Mouse (Mus musculus) urinary bladder, postnatal 25 days (tissue): ENCODE measurements at regions not wholly inside any gene's neighbourhood (a gene's known extent, or its start where the extent isn't known, plus 50 kb on each side); places are given as distances from the start of the nearest gene placed in this dataset.

Experiments
- DNase-seq: peaks from one replicate; pipeline ENCODE4 v3.0.0; 2022; ENCODE audit warnings: low spot score

DNA sequence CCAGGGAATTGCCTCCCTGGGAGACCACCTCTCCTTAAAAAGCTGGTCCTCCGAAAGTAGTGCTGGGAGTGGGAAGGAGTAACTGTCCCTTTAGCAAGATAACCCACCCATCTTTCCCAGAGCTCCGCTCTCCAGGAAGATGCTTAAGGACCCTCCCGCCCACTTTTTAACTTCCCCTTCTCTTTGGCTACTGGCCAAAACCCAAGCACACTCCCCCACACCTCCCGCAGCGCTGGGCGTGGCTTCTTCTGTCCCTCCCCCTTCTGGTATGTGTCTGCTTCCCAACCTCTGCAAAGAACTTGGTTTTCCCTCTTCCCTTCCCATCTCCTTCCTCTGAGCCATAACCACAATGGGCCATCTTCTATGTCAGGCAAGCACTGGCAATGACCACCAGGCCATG lies 85.4 kb downstream of the Rpap3 start:
- DNase-seq, result no peak

DNA sequence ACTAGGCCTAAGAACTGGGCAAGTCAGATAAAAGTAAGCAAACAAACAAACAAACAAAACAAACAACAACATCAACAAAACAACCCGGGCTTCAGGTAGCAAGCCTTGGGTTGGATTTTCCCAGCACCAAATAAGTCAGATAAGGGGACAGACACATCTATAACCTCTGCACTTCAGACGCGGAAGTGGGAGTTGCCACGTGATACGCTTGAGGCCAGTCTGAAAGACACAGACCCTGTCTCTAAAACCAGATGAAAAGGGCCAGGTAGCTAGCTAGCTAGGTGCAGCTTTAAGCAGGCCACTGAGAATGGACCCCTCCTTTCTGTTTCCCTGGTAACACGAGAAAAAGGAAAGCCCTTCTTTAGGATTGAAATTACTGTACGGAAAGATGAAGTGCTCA lies 85.9 kb downstream of the Rpap3 start:
- no peak for DNase-seq

DNA sequence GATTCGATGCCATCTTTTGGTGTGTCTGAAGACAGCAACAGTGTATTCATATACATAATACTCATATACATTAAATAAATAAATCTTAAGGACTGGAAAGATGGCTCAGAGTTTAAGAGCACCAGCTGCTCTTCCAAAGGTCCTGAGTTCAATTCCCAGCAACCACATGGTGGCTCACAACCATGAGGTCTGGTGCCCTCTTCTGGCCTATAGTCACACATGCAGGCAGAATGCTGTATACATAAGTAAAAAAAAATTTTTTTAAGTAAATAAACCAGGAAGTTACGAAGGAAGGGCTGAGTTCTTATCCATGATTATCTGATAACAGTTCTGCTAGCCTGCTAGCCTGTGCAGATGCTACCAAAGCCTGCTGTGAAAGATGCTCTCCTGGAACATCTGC lies 93.3 kb downstream of the Rpap3 start:
- DNase-seq, result no peak

DNA sequence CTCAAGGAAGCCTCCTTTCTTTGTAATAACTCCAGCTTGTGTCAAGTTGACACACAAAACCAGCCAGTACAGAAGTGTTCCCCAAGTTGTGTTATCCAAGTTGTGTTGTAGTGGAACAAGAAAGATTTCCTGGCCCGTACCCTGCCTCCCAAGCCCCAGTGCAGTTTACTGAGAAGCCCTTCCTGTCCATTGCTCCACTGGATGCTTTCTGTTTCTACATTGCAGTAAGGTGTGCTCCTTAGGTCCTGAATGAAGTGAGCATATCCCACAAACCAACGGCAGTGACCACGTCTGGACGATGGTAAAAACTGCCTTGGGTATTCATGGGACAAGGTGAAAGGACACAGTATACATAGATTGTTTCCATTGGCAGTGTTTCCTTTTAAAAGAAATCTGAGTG lies 94.9 kb downstream of the Rpap3 start:
- no peak for DNase-seq

DNA sequence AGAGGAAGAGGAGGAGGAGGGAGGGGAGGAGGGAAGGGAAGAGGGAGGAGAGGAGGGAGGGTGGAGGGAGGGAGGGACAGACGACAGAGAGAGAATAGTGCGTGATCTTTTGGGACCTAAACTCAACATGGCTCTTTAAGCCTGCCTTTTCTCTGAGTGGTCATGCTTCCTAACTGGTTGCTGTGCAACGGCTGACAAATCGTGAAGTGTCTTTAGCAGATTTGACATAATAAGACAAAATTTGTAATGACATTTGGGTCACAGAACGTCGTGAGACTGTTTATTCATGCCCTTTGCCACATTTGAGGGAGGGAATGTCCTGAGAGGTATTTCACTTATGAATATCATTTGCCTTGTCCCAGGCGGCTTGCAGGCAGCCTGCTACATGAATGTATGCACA lies 96.1 kb downstream of the Rpap3 start:
- DNase-seq, result no peak

DNA sequence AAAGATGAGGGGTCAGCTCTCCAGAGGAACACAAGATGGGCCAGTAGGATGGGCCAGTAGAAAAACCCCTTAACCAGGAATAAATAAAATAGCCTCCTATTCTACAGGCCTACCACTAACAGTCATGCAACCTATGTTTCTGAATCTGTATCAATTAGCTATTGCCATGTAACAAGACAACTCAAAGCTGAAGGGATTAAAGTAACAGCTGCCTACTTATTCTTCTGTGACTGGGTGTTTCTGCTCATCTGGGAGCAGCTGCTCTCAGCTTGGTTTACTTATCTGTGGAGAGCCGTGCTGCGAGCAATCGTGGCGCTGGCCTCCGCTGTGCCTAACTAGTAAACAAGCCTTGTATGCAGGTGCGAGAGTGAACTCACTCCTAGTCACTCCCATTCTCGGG lies 97.0 kb downstream of the Rpap3 start:
- DNase-seq, result no peak

DNA sequence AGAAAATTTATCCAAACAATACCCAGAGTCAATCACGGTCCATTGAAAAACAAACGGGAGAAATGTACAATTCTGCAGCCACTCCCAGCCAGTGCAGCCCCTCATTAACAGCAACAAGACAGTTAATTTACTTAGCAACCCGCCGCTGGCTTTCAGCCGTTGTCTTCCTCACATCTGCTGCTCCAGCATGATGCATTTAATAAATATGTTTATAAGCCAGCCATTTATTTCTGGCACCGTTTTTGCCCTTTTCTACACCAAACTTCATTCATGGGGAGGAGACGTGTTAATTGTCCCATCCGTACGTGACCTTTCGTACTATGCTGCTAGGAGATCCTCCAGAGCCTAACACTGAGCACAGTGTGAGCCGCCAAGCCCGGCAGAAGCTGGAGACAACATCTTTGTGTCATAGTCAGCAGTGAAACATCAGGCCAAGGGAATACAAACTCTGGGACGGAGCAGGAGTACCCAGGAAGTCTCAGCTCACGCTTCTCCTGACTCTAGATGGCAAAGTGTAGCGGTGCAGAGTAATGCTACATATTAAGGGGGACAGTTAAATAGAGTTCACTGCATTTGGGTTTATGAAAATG lies 97.9 kb downstream of the Rpap3 start:
- no peak for DNase-seq

DNA sequence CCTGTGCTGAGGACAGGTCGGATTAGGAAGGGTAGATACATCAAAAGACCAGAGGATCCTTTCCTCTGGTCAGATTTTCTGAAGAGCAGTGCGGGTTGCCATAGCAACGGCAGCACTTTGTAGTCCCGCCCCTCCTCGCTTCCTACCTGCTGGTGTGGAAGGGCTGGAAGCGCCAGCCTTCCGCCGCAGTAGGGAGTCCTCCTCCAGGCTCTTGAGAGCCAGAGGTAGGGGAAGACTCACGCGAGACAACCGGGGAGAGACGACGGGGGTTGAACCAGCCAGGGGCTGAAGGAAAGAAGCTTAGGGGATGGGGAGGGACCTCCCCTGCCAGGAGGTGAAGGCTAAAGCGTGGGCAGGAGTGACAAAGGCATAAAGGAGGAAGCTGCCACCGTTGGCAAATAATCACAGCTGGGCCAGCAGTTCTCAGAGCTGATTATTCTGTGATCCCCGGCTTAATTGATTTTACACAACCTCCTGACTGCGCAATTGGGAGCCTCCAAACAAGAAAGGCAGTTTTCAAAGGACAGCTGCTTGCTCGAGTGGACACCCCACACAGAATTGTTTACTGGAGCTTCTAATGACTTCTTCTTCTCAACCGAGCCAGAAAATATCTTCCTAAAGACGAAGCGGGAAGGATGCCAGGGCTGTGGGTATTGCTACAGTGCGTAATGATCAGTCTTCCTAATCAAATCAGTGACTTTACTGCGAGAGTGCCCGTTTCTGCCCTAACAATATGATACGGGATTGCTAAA lies 98.8 kb downstream of the Rpap3 start:
- DNase-seq, result peak; percentile 26

DNA sequence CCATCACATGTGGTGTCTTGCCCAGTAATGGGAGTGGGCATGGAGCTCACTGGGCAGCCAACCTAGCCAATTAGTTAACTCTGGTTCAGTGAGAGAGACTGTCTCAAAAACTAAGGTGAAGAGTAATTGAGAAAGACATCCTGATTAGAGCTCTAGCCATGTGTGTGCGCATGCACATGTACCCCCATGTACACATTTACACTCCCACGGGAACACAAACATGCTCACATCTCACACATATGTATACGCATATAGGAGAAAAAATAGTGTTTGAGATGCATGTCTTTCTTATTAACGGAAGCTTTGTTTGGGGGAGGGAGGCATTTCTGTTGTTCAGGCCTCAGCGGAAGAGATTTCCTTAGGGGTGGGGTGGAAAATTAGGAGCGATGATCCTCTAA lies 99.4 kb downstream of the Rpap3 start:
- no peak for DNase-seq

DNA sequence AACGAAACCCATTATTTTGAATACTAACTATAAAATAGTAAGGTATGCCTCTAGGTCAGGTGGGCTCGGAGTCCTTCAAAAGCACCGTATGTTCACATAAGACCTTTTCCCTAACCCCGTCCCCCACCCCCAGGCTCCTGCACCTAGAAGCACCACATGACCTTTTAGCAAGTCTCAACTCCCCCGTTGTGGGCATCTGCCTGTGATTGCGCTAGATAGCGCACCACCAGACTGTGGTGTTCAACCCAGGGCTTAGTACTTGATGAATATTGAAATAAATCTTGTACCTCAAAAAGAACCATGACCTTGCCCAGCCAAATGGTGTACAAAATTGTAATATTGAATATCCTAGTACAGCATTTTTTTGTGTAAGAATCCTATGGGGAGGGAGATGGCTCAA lies 99.8 kb downstream of the Rpap3 start:
- DNase-seq, result no peak

DNA sequence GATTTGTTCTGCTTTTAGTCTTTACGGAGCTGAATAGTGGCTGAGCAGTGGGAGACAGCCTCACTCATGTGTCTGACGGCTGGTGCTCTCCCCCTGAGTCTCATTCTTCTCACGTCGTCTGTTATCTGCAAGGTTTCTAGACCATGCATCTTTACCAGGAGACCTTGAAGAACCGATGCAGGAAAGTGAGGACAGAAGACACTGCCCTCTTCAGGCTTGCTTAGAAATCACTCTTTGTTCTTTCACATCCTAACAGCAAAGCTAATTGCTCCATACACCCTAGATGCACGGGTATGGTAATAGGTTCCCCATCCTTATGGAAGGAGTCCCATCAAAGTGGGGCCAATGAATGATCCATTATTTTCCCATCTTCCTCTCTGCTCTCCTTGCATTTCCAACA lies 102.1 kb downstream of the Rpap3 start:
- DNase-seq, result no peak

DNA sequence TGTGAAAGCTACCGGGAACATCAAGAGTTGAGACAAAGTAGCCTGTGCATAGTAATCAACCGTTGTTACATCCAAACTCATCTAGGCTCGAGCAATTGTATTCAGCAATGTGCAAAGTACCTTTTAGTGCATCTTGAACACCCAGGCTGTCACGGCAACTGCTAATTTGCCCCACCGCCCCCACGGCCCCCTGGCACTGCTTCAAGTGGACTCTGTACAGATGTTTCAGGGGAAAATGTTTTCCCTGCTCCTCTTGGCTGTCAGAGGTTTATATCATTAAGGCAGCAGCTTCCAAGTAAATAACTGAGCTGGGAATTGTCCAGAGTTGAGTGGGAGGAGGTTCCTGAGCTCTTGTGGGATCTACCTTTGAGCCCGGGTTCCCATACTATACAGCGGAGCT lies 107.4 kb downstream of the Rpap3 start:
- no peak for DNase-seq

DNA sequence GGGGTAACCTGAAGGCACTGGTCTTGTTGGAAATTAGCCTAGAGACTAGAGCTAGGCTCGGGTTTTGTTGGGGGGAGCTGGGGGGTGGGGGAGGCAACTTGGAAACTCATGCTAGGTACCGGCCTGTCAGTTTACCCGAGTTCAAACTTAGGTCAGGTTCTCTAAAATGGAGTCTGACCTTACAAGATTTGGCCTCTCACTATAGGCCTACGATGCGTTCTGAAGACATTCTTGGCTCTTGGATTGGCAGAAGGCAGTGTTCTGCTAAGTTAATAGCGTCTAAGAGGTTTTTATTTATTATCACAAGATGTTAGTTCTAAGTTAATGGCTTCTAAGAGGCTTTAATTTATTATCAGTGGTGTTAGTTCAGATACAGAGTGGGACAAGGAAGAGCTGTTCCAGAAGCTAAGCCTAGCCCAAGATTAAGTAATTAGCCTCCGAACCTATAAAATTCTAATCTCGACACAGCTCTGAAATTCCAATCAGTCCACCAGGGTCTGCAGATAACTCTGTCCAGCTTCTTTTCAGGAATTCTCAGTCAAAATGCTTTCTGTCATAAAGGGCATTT lies 109.0 kb downstream of the Rpap3 start:
- DNase-seq, result no peak

DNA sequence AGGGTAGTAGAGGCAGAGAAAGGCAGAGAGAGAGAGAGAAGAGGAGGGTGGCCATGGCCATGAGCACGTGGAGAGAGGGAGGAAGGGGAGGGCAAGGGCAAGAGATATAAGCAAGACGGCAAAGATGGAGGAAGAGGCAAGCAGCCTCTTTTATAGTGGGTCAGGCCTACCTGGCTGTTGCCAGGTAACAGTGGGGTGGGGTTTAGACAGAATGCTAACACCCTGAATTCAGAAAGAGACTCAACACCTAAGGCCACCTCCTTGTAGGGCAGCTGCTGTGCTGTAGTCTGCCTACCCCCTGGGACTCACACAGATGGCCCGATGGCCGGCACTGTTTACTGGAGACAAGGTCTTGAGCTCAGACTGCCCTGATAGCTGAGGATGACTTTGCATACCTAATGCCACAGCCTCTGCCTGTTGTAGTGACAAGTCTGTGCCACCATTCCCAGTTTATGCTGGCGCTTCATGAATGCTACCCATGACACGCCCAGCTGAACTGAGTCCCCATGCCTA lies 110.3 kb downstream of the Rpap3 start:
- DNase-seq, result no peak

DNA sequence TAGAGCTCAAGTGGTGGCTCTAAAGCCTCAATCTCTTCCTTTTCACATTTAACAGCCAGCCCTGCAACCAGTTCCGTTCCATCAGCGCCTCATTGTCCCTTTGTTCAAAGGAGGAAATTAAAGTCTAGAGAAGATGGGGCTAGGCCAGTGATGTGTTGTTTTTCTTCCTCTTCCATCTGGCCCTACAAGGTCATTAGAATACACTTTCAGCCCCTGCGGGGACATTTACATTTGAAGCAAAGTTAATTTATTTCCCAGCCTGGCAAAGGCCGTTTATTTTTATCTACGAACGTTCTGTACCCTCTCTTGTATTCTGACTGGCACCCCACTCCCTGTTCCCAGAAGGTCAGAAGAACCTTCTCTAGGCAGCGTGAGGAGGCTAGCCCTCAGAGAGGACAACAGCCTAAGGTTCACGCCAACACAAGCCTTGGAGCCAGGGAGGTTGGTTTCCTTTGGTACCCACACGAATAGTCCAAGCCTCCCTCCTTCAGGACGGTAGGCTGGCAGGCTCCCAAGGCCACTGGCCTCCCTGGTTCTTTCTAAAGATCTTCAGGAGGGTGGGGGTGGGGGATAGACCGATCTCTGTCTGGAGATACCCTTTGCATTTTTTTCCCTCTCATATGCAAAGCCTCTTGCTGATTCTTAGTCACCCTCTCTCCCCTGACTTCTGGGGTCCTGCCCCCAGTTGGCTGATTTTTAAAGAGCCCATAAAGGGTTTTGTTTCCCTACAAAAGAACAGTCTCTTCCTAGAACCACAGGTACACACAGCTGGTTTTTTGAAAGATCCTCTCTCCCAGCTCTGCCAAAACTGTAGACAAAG lies 111.6 kb downstream of the Rpap3 start:
- no peak for DNase-seq

DNA sequence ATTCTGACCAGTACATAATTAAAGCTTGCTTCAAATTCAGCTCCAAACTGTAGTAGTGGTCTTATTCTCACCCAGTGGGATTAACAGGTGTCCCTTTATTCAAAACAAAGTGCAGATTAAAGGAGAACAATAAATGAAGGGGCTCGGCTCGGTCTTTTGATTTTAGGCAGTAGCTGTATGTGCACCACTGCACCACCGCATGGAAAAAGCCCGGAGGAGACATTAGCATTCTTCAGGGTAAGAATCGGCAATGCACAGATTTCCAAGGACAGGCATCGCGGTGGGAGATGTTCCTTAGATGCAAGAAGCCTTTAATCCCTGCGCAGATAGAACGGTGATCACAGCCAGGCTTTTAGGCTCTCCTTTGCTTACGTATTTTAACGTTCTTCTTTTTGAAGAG lies 112.8 kb downstream of the Rpap3 start:
- no peak for DNase-seq

DNA sequence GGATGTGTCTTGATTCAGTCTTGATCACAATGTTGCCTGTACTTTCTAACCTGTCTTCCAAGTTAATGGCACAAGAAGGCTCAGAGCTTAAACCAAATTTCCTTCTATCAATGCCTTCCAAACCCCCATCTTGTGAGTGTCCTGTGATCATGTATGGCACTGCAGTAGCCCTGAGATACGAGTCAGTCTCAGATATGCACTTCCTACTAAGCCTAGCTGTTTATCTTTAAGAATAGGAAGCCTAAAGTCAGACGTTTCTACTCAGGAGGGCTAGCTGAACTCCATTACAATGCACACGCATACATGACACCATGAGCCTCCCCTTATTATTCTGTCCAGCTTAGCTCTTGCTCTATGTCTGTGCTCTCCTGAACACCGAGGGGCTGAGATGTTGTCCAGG lies 114.2 kb downstream of the Rpap3 start:
- no peak for DNase-seq

DNA sequence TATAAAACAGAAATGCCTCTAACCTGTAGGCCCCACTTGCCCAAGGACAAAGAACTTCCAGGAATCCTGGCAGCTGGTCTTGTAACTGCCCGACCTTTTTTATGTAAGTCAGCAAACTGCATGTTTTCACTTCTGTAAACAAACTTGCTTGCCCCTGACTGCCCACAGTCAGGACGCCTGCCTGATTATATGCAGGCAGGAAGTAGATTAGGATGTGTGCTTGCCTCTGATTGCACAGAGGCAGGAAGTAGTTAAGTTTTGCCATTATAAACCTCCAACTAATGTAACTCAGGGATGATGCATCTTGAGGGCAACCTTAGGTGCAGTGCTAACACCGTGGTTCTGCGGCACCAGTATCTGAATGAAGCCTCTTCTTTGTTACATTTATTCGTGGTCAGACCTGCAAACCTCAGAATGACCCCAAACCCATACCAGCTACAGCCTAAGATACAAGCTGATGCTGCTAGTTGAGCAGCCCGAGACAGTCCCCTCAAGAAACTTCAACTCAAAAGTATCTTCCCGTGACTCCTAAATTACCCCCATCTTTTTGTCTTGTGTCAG lies 114.8 kb downstream of the Rpap3 start:
- DNase-seq, result no peak

DNA sequence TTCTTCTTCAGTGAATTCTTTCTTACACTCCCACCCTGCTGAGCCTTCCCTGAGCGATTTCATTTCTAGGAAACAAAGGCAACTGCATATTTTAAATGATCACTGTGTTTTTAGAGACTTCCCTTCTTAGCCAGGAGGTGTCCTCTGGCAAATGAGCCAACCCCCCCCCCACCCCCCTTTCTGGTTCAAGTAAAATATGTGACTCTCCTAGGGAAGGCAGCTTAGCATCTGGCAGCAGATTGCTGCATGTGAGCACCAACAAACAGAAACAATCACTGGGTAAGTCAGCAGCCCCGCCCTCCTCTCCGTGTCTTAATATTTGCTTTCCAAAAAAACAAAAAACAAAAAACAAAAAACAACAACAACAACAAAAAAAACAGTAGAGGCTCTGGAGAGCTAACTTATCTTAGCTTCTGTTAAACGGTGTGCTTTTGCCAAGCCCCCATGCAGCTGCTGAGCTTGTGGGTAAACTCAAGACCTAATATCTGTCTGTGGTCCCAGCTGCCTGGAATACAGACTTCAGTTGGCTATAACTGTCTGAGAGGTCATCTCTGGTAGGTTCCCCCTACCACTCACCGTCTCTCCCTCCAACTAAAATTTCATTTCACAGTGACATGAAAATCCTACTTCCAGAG lies 117.9 kb downstream of the Rpap3 start:
- no peak for DNase-seq

DNA sequence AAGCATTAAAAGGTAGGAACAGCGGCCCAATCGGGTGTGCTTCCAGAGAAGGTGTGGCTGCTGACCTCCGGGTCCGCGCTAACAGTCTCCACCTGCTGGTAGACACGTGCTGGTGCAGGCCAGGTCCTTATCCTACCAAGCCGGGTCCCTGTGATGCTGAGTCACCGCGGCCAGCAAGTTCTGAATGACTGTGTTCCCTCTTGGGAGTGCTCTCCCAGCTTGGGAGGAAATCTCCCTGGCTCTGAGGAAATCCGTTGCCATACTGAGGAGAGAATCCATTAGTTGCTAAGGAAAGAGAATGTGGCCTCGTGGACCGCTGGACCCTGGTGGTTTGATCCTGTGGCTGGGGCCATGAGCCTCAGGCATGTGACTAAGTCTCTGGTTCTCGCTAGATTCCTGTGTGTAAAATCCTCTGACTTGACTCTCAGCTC lies 123.9 kb downstream of the Rpap3 start:
- peak; percentile 84 for DNase-seq

DNA sequence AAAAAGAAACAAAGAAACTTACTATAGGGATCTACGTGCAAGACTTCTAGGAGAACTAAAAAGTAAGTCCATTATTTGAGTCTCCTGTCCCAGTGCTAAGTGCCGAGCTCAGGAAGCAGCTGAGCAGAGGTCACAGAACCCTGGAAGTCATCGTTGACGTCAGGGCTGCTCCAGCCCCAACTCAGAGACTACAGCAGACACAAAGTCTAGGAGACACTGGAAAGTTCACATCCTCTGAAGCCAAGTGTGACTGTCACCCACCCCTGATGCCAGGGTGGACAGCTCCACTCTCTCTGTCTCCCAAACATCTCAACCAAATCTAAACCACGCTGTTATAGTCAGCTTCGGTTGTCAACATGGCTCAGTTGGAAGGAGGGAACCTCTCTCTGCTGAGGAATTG lies 124.9 kb downstream of the Rpap3 start:
- no peak for DNase-seq

DNA sequence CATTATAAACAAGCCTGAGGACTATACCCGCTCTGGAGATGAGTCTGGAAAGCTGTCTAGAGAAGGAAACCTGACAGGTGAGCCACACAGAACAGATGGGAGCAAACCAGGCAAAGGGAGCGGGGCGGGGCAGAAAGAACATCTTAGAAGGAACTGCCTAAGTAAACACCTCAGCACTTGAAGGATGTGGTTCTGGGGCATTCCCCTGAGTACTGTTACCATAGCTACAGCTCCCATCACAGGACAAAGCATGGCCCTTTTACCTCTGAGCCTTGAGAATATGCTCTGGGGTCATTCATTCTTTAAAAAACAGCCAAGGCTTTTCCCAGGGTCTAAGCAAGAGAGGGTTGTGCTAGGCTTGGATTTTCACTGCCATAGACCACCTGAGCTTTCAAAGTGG lies 127.6 kb downstream of the Rpap3 start:
- no peak for DNase-seq
